In the genomic region with DNA sequence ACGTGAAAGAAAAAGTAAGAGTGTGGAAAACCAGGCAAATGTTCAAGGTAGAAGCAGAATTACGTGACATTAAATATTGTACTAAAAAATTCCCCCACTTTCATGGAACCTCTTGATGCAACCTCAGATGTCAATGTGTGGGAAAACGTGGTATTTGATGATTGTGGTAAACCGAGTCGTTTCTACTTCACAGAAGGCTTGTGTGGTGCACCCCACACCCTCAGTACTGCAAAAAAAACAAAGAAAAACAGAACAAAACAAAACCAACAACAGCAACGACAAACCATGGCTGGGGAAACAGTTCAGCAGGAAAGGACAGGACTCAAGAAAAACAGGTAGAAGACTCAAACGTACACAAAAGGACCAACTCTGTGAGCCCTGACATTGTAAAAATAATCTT, we compare ENCODE assay signal across 20 mouse cellular contexts. TPM values are rescaled to one million over a fixed set of nuclear protein-coding genes. Genes with fewer than 3 reads are reported as not detected.
DNase-seq lines count a peak whose midpoint lies in the region; ATAC-seq lines count a peak whose summit lies in the region.
"Had no signal": no experiment of that assay in that cellular context is flagged by ENCODE, and none has a peak within 500 bp of the region (broad histone marks: within the 10 kb centered on the region; RNA-seq: fewer than 3 reads in every experiment).

No protein-coding gene starts in this region.

- no peak for ATAC-seq in CD4-positive, CD25-positive, alpha-beta regulatory T cell, adult 4 months
- ATAC-seq: forebrain, embryonic 15.5 days; intestine, embryonic 15.5 days had no signal

- DNase-seq in CD4-positive, CD25-positive, alpha-beta regulatory T cell, adult 2 months (ENCODE audit: low read depth, low spot score) = peak; percentile 52
- peak; percentile 72 for DNase-seq in CD4-positive helper T cell, adult 2 months (ENCODE audit: low read depth, low spot score)
- DNase-seq in induced T-regulatory cell, adult 2 months (ENCODE audit: low read depth) = peak; percentile 57
- no peak for DNase-seq in cerebellum, adult 11 months
- DNase-seq in heart, postnatal 14 days = no peak
- DNase-seq: adrenal gland, adult 2 months; adrenal gland, postnatal 14 days; cerebellum, adult 11-12 months; cerebellum, adult 8-10 months; cerebellum, postnatal 10 days; cerebellum, postnatal 36 days; embryo, embryonic 11 days; gastrocnemius, postnatal 25 days; heart, adult 18-20 months; heart, postnatal 10 days; heart, postnatal 4 days; kidney, adult 11 months had no signal

- intact Hi-C loops in heart, postnatal 14 days (cut with DNase I) = loop anchor here (10.0 kb wide), 1 partner anchor 97 kb away; no protein-coding TSS in a partner anchor

RNA-seq across cellular contexts. Expression of gene Plcxd2, which starts 11.8 kb away (rescaled TPM):
- 10 to 100 TPM; 10.1 to 11.2 TPM for polyA plus RNA-seq in CD4-positive, CD25-positive, alpha-beta regulatory T cell, adult 4 months (2017; shearing (Covaris generic))
- under 1 TPM; 0.12 to 0.34 TPM for total RNA-seq in heart, postnatal 14 days (2021)

RNA-seq across cellular contexts. Expression of gene Phldb2, which starts 44.8 kb away (rescaled TPM):
- under 1 TPM in 1 of 2 experiments, not detected in 1; 0.17 TPM for polyA plus RNA-seq in CD4-positive, CD25-positive, alpha-beta regulatory T cell, adult 4 months (2017; shearing (Covaris generic))
- 10 to 100 TPM; 25.5 to 27.5 TPM for total RNA-seq in heart, postnatal 14 days (2021)

Comparison
In these comparisons a context has a peak if more than half of its experiments do, and no peak if none do; other contexts are left out.
1. DNase-seq: peak in CD4-positive, CD25-positive, alpha-beta regulatory T cell, adult 2 months (single experiment), CD4-positive helper T cell, adult 2 months (single experiment) and induced T-regulatory cell, adult 2 months (single experiment); none in cerebellum, adult 11 months (single experiment) and heart, postnatal 14 days (0 of 2).